Mouse (Mus musculus) naive thymus-derived CD4-positive, alpha-beta T cell, adult 2 months (primary cell): ENCODE results near the gene Rnd3.

Source experiments
- DNase-seq: peaks from one replicate; pipeline ENCODE4 v3.0.0-alpha.2; 2011; ENCODE audit warnings: low read depth

The Rnd3 gene

DNA sequence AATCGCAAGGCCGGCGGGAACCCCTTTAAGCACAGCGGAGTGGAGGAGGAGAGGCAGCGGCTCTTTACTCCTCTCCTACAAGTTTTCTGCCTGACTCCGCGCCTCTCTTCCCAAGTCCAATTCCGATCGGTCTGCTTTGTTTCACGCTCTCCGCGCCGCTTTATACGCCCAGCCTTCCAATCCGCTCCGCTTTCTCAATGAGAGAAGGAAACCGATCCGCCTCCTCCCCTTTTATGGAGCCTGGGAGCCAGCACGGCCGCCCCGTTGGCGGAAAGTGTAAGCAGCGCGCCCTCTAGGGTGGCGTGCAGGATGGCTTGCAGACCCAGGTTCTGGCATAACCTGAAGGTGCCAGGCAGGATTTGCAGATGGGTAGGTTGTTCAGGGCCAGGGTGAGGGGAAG lies at the start of gene Rnd3:
Gene Rnd3, minus strand, starts transcription at position 137 of the 400 bp plus-strand sequence.
- peak; percentile 24 for DNase-seq

DNA sequence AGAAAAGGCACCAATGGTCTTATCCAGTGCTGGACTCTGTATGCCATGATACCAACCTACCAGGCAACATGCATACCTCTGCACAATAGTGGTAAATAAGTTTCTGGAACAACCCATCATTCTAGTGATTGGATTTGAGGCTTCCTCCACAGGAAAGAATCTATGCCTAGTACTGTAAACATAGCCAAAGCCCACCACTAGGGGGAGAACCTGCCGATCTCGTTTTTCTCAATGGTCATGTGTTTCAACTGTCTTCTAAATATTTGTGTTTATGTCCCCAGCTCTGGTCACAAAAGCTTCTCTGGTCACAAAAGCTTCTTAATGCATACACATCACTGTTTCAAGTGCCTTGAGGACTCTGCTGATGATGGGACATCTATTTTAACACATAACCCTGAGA lies 43.4 kb upstream of the Rnd3 start:
- DNase-seq: no peak

- DNase-seq: no peak
Observed at GRCm38 (mm10) chr2:51185762-51186161, 36.9 kb upstream of the Rnd3 start.

GRCm38 (mm10) chr2:51182990-51183389 lies 34.1 kb upstream of the Rnd3 start:
- DNase-seq: no peak

DNA sequence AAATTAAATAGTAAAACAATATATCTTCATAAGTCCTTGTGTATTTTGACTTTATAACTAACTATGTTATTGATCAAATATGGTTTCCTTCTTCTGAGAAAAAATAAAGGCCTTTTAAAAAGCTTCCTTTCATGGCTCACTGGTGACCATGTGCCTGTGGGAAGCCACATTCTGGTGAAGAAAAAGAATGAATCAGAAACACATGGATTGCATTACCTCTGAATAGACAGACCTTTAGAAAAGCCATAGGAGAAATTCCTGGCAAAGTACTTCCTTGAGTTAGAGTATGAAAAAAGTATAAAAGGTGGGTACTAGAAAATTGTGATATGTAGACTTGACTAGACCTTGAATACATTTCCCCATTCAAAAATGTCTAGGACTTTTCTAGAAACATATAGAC lies 32.5 kb upstream of the Rnd3 start:
- no peak for DNase-seq

DNA sequence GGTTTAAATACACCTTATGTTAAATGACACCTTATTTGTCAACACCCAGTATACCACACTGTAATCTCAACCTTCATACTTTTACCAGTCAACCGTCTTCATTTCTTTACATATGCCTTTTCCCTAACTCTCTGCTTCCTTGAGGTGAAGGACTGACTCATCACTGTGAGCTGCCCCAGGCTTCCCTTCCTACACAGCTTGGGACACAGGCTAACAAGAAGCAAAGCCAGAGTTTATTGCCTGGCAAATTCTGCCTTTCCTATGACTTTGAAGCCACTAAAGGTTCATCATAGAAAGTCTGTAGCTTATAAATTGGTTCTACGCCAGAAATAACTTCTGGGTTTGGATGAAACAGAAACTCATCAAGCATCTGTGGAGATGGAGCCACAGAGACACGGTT lies 30.2 kb upstream of the Rnd3 start:
- no peak for DNase-seq

DNA sequence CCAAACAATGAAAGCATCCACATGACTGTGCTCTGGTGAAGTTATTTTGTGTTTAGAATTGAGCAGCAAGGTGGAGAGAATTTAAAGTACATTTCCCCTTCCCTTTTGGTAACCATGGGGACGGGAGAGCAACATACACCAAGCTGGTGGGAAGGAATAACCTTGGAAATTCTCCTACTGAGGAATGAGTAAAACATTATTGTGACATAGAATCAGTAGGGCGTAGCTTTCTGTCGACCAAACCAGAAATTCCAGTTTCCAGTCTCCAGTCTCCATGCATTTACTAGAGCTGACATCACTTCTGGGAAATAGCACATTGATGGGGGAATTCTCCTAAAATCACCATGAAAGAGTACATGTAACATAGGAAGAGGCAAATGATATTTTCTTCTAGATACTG lies 28.7 kb upstream of the Rnd3 start:
- no peak for DNase-seq

- no peak for DNase-seq
Observed at GRCm38 (mm10) chr2:51175276-51175675, 26.4 kb upstream of the Rnd3 start.

- no peak for DNase-seq
Observed at GRCm38 (mm10) chr2:51161110-51161509, 12.2 kb upstream of the Rnd3 start.

DNA sequence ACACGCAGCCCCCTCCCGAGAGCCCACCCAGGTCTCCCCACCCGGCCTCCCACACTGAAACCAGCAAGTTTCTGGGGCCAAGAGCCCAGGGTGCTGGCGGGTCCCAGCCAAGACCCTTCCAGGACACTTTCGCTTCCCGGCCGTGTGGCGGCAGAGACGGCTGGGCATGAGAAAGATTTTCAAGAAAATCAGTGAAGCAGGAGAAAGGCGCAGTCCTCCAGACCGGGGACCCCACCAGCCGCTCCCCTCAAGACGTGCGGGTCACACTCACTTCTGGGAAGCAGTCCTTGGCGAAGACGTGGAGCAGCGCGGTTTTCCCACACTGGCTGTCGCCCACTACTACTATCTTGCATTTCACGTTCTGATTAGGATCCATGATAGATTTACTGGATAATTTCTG lies 457 bp downstream of the Rnd3 start:
- DNase-seq: no peak

DNA sequence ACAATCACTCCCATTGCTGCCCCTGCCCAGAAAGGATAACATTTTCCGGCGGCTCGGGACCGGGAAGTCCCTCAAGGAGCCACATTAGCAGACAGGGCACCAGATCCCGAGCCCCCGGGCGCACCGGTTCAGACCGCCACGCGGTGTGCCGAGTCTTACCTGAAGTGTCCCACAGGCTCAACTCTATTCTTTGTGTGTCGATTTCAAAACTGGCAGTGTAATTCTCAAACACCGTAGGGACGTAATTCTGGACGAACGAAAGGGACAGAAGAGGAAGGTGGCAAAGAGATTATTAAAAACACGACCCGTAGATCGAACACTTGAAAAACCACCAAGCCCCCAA lies 875 bp downstream of the Rnd3 start:
- no peak for DNase-seq

- no peak for DNase-seq
Observed at GRCm38 (mm10) chr2:51147318-51148064, 1.4 kb downstream of the Rnd3 start.

GRCm38 (mm10) chr2:51146871-51147317 lies 2.0 kb downstream of the Rnd3 start:
- DNase-seq: no peak

DNA sequence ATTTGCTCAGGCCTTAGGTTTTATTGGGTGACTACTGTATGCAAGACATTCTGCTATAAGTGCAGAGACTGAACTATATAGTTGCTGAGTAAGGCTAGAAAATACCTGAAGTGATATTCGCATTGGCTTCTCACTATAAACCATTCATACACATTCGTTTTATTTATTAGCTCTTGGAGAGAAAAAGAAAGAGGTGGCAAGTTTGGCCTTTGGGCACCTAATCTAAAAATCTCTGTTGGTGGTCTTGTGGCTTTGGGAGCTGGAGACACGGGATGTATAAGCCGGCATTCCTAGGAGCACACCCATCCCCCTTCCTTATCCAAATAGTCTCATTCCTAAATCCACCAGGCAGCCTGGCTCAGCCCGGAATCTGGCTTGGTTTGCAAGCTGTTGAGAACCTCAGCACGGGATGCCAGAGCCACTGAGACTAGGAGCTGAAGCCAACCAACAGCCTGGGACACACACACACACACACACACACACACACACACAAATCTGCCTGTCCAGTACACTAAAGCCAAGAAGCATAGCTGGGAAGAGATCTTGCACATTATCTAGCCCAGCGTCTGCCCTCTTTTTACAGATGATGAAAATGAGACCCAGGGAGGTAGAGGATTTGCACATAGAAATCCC lies 3.0 kb downstream of the Rnd3 start:
- DNase-seq: no peak

GRCm38 (mm10) chr2:51144380-51145120 lies 4.4 kb downstream of the Rnd3 start:
- no peak for DNase-seq

GRCm38 (mm10) chr2:51142422-51142821 lies 6.5 kb downstream of the Rnd3 start:
- DNase-seq: no peak

DNA sequence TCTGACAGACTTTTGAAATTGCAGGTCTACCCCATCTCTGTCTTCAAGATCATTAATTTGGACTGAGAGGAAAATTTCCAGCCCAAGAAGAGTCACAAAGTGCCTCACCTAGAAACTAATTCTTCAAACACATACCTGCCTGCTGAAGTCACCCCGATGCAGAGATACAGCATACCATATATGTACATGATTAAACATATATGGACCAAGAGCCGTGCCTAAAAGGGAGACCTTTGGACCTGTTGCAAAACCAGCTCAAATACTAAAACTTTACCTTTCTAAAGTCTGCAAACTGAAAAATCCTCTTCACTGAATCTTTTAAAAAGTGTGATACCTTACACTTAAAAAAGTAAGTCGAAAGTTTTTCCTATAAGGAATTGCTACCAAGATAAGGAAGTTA lies 7.6 kb downstream of the Rnd3 start:
- DNase-seq: no peak

GRCm38 (mm10) chr2:51140486-51140885 lies 8.4 kb downstream of the Rnd3 start:
- DNase-seq: no peak

DNA sequence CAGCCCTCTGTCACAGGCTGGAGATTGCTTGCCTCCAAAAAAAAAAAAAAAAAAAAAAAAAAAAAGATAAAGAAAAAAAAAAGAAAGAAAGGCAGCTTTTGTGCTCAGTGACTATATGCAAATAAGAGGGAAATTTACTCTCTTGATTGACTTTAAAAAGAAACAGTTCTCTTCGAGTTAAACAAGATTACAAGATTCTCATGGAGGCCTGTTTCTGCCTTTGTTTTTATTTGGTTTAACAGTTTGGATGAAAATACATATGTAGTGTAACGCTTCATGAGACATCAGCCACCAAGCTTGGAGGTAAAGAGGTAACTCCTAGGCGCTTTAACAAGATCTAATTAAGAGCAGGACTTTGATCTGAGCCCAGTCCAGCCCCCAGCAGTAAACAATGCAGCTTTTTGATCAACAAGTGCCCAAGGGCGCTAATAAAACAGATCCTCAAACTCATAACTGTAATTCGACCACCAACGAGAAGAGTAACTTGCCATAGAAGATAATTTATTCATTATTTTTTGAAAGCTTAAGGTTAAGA lies 8.9 kb downstream of the Rnd3 start:
- no peak for DNase-seq

DNA sequence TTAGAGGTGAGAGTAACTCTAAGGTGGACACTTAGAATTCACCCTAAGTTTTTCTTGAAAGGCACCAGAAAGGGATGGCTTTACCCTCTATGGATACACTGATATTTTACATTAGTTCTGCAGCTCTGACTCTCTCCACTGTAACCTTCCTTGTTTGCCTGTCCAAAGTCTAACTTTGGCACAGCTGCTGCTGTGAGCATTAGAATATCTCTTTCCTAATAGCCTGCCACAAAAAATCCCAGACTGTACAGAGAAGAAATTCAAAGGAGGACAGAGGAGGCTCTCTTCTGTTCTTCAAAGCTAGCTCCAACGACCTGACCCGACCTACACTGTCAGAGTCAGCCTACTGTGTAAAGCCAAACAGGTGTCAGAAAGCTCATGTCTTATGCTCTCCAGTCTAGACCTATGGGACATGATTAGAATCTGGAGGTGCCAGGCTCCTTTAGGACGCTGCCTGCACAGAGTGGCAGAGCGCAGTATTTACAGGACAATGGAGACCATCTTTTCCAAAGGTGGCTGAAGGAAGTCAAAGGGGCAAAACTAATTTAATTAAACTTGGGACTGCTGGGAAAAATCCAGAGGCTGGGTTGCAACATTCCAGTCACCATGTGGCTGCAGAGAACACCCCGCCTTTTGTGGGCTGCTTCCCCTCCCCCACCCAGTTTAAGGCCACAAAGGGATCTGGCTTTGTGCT lies 9.5 kb downstream of the Rnd3 start:
- no peak for DNase-seq

GRCm38 (mm10) chr2:51137726-51138125 lies 11.2 kb downstream of the Rnd3 start:
- DNase-seq: no peak

- no peak for DNase-seq
Observed at GRCm38 (mm10) chr2:51132181-51132580, 16.7 kb downstream of the Rnd3 start.
